Mouse (Mus musculus) G1E (cell line): Measurements from ENCODE around the gene Pepd. TPM values are rescaled to one million over a fixed set of nuclear protein-coding genes. Genes with fewer than 3 reads are reported as not detected.
A peak's percentile ranks its signal among the peaks of the same experiment; 100 is the strongest.

Experiments
- ATAC-seq: 2 replicates; pipeline ENCODE4 v1.8.0; 2016; ENCODE audit warnings: mild to moderate bottlenecking; ENCODE audit not compliant: insufficient number of reproducible peaks, poor library complexity, low FRiP score, severe bottlenecking; ENCODE audit errors: extremely low read depth
- DNase-seq: peaks from one replicate; pipeline ENCODE4 v3.0.0; 2012; ENCODE audit warnings: low spot score
- H3K27me3 ChIP-seq: 2 replicates; pipeline ENCODE4 v1.6.1; 2012; ENCODE audit warnings: mild to moderate bottlenecking, low read length, inconsistent platforms; ENCODE audit not compliant: insufficient read depth
- H3K36me3 ChIP-seq: replicated peaks from 2 replicates; pipeline ENCODE3; 2012; ENCODE audit warnings: mild to moderate bottlenecking, inconsistent platforms
- H3K4me1 ChIP-seq: 2 replicates; pipeline ENCODE4 v1.6.1; 2012; ENCODE audit warnings: low read depth, low read length, inconsistent platforms, mixed read lengths; ENCODE audit not compliant: insufficient read depth
- H3K4me3 ChIP-seq: 2 replicates; pipeline ENCODE4 v1.5.1; 2012; ENCODE audit warnings: low read depth, mild to moderate bottlenecking, inconsistent platforms, low read length, moderate library complexity, mixed read lengths
- H3K9me3 ChIP-seq: replicated peaks from 2 replicates; pipeline ENCODE4 v1.6.1; 2012; ENCODE audit warnings: inconsistent platforms
- CTCF ChIP-seq: IDR thresholded peaks from 2 replicates; pipeline ENCODE4 v1.5.1; 2012; ENCODE audit warnings: low read depth, low read length, inconsistent platforms, mixed read lengths
- GATA1 ChIP-seq: IDR thresholded peaks from 2 replicates; pipeline ENCODE4 v1.6.1; 2012; ENCODE audit warnings: borderline replicate concordance, low read length, inconsistent platforms, mixed read lengths
- GATA2 ChIP-seq: IDR thresholded peaks from 2 replicates; pipeline ENCODE4 v1.6.1; 2012; ENCODE audit warnings: low read depth, low read length, inconsistent platforms, borderline replicate concordance
- POLR2AphosphoS5 ChIP-seq: IDR thresholded peaks from 2 replicates; pipeline ENCODE4 v1.6.1; 2012; ENCODE audit warnings: low read depth, low read length, inconsistent platforms; ENCODE audit not compliant: insufficient replicate concordance
- TAL1 ChIP-seq: conservative IDR thresholded peaks from 2 replicates; pipeline ENCODE4 v1.6.1; 2012; ENCODE audit warnings: low read depth, low read length, inconsistent platforms, mixed read lengths
- polyA plus RNA-seq: library from polyadenylated mRNA; stranded (reverse); fragments of >175 nt; gene quantifications from 2 replicates; pipeline ENCODE4 v1.2.3, GENCODE M21; 2012
- total RNA-seq, 2 experiments: library from RNA; stranded (forward) in 1 of 2; stranded (reverse) in 1 of 2; fragments of 200-1000 nt in 1 of 2; fragments of >200 nt in 1 of 2; fragmentation: Nextera tagmentation in 1 of 2; gene quantifications; 2 replicates each; pipeline ENCODE4 v1.2.3; 2014 to 2017

The Pepd gene
- total and polyA plus RNA-seq, 3 experiments, result 11.1 to 51.0 (median 12.7) TPM

DNA sequence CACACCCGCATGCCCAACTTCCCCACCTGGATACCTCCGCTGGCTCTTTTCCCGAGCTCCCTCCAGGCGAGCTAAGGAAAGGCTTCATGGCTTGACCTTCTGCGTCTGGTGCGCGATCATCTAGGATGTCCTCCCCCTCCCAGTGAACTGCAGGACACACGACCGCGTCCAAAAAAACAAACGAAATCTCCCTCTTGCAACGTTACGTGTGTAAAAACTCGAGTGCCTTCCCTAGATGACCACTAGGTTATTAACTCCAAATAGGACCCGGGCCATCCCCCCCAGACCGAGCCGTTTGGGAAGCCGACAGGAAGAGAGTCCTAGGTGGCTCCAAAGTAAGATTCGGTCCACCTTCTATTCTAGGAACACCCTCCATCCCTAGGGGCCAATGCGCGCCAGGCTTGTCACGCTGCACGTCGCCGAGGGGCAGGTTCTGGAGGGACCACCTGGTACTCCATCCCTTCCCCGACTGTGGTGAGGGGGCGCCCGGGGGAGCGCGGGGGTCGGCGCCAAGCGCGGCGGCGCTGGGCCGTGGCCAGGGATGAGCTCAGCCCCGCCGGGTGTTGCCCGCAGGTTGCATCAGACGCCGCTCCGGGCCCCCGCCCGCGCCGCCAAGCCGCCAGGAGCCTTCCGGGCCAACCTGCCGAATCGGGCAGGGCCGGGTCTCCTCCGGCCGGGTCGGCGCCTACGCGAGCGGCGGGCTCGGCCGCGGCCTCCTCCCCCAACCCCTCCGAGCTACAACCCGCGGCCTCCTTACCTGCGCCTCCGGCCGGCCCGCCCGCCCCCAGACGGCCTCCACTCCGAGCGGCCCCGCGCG, 143.6 kb downstream of the Pepd start:
- Histone ChIP-seq H3K9me3 (no peaks in the 10 kb centered on the region), H3K36me3 (peaks cover 25% of the 10 kb centered on the region), H3K4me3 (peak overlapping the region; percentile 94), H3K27me3 (no peaks in the 10 kb centered on the region), H3K4me1 (peaks cover 27% of the 10 kb centered on the region)
- ATAC-seq, result no peak
- peak; percentile 62 for DNase-seq
- TF ChIP-seq POLR2AphosphoS5 (no peak), GATA1 (no peak), TAL1 (no peak)

DNA sequence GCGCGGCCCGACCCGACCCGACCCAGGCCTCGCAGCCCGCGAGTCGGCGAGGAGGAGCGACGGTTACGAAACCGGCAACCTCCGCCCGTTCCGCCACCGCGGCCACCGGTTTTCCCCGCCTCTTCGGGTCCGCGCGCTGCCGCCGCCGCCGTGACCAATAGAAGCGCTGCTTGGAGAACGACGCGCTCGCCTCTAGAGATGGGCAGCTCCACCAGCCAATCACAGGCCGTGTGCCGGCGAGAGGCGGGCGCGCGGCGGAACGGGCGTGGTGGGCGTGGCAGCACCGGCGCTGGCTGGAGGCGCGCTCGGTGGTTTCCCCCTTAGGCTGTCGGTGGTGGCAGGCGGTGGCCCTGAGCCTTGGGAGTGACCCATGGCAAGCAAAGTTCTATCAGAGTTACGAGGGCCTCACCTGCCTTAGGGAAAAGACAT, 144.3 kb downstream of the Pepd start, which contains the start of gene Cebpg:
TSS of gene Cebpg (minus strand) at position 138 of the 429 bp plus-strand sequence.
- TF ChIP-seq GATA1 (no peak), TAL1 (no peak), POLR2AphosphoS5 (no peak), CTCF (no peak), GATA2 (no peak)
- DNase-seq (peak; percentile 97), ATAC-seq (peak; percentile 95)
- H3K27me3 ChIP-seq, result no peaks in the 10 kb centered on the region
- no peaks in the 10 kb centered on the region for H3K9me3 ChIP-seq
- peaks cover 26% of the 10 kb centered on the region for H3K4me1 ChIP-seq
- H3K4me3 ChIP-seq, result peak within 1 kb of the TSS; percentile 94
- H3K36me3 ChIP-seq, result peaks cover 19% of the 10 kb centered on the region

DNA sequence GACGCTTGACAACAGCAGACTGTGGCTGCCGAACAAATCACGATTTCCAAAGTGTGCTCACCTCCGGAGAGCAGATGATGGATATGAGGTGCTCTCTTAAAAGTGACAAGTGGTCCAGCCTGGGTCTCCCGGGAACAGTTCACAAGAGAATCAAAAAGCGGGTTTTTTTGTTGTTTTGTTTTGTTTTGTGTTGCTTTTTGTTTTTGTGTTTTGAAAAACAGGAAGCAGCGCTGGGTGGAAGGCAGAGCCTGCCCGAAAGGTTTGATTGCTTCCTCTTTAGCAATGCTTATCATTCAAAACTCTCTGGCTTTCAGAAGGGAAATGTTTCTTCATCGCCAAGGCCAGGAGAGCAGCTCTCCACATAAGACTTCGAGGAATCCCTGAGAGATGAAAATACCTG, 144.8 kb downstream of the Pepd start:
- peak overlapping the region; percentile 94 for H3K4me3 ChIP-seq
- DNase-seq (peak; percentile 52), ATAC-seq (peak; percentile 23; the same call in 1 of the 2 replicates)
- H3K9me3 ChIP-seq, result no peaks in the 10 kb centered on the region
- peaks cover 14% of the 10 kb centered on the region for H3K36me3 ChIP-seq
- no peak for TF ChIP-seq TAL1
- TF ChIP-seq GATA2, result no peak
- no peak for TF ChIP-seq POLR2AphosphoS5
- no peak for TF ChIP-seq CTCF
- TF ChIP-seq GATA1, result no peak
- no peaks in the 10 kb centered on the region for H3K27me3 ChIP-seq
- peaks cover 26% of the 10 kb centered on the region for H3K4me1 ChIP-seq

DNA sequence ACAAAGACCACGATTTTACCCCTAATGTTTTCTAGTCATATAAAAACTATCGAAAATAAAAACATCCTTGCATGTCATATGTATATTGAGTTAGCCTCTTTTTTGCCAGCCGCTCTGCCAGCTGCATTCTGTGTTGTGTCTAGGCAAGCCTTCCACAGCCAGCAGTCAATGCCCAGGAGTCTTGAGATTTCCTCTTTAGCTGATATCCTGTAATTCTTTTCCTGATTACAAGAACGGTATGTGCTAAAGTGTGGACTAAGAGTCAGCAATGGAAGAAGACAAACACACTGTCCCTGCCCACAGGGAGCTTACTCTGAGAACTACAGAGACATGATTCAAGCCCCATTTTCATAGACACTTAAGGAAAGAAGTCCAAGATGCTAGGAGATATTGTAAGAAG, 145.4 kb downstream of the Pepd start:
- TF ChIP-seq TAL1 (no peak), CTCF (no peak), GATA2 (no peak), GATA1 (no peak), POLR2AphosphoS5 (no peak)
- Histone ChIP-seq H3K36me3 (peaks cover 12% of the 10 kb centered on the region), H3K9me3 (no peaks in the 10 kb centered on the region), H3K27me3 (0 out of 2 replicates have a peak, but pooled peaks cover 2% of the 10 kb centered on the region), H3K4me3 (no peak overlapping the region), H3K4me1 (peaks cover 26% of the 10 kb centered on the region)
- no peak for ATAC-seq
- no peak for DNase-seq

DNA sequence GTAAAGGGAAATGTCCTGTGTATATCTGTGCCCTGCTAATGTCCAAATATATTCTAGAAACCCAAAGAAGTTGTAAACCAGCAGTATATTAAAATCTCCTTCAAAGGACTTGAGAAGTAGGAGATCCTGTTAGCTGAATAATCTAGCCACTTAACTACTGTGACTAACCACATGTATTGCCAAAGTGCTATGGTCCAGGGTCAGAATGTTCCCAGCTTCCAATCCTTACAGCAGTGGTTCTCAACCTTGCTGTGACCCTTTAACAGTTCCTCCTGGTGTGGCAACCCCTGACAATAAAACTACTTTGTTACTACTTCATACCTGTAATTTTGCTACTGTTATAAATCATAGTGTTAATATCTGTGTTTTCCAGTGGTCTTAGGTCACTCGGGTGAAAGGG, 146.2 kb downstream of the Pepd start:
- Histone ChIP-seq H3K36me3 (peaks cover 7% of the 10 kb centered on the region), H3K9me3 (no peaks in the 10 kb centered on the region), H3K27me3 (0 out of 2 replicates have a peak, but pooled peaks cover 2% of the 10 kb centered on the region), H3K4me3 (no peak overlapping the region), H3K4me1 (peaks cover 26% of the 10 kb centered on the region)
- ATAC-seq (no peak), DNase-seq (no peak)
- TF ChIP-seq CTCF (no peak), TAL1 (no peak)

DNA sequence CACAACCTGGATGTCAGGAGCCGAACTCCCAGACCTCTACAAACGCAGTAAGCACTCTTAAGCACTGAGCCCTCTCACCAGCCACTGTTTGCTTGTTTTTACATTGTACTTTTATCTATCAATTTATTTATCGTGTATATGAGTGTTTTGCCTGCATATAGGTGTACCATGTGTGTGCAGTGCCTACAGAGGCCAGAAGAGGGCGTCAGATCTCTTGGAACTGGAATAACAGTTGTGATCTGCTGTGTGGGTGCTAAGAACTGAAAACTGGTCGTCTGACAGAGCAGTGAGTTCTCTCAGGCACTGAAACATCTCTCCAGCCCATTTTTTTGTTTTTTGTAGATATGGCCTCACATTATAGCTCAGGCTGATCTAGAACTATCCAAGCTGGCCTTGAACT, 147.3 kb downstream of the Pepd start:
- Histone ChIP-seq H3K36me3 (no peaks in the 10 kb centered on the region), H3K27me3 (peaks cover 2% of the 10 kb centered on the region; the same call in 1 of the 2 replicates), H3K4me1 (peaks cover 29% of the 10 kb centered on the region), H3K4me3 (no peak overlapping the region), H3K9me3 (no peaks in the 10 kb centered on the region)
- TF ChIP-seq POLR2AphosphoS5 (no peak), GATA2 (no peak), GATA1 (no peak), TAL1 (no peak), CTCF (no peak)
- DNase-seq (no peak), ATAC-seq (no peak)
